Mouse (Mus musculus) liver, embryonic 15.5 days (tissue): Measurements from ENCODE around the gene Gm13178. TPM values are rescaled to one million over a fixed set of nuclear protein-coding genes. Genes with fewer than 3 reads are reported as not detected.

Source experiments
- ATAC-seq: fragments of 200-750 bp; cut with Nextera tagmentation; 2 replicates; pipeline ENCODE4 v1.8.0; 2017; ENCODE audit warnings: moderate number of reproducible peaks, mild to moderate bottlenecking, moderate library complexity; ENCODE audit not compliant: insufficient read depth
- H3K27ac ChIP-seq: fragments of 300-500 bp; sonication (generic); replicated peaks from 2 replicates; pipeline ENCODE4 v1.5.1; 2015; ENCODE audit warnings: mild to moderate bottlenecking, inconsistent platforms
- H3K27me3 ChIP-seq: fragments of 300-500 bp; sonication (generic); 2 replicates; pipeline ENCODE4 v1.6.1; 2015; ENCODE audit warnings: mild to moderate bottlenecking, inconsistent platforms
- H3K36me3 ChIP-seq: fragments of 300-500 bp; sonication (generic); replicated peaks from 2 replicates; pipeline ENCODE4 v1.6.1; 2015; ENCODE audit warnings: moderate library complexity, mild to moderate bottlenecking, inconsistent platforms
- H3K4me1 ChIP-seq: fragments of 300-500 bp; sonication (generic); replicated peaks from 2 replicates; pipeline ENCODE4 v1.6.1; 2015; ENCODE audit warnings: inconsistent platforms
- H3K4me2 ChIP-seq: fragments of 300-500 bp; sonication (generic); 2 replicates; pipeline ENCODE4 v1.6.1; 2015; ENCODE audit warnings: moderate library complexity, mild to moderate bottlenecking, inconsistent platforms
- H3K4me3 ChIP-seq: fragments of 300-500 bp; sonication (generic); replicated peaks from 2 replicates; pipeline ENCODE4 v1.5.1; 2015; ENCODE audit warnings: mild to moderate bottlenecking, inconsistent platforms
- H3K9ac ChIP-seq: fragments of 300-500 bp; sonication (generic); 2 replicates; pipeline ENCODE4 v1.6.1; 2015; ENCODE audit warnings: moderate library complexity, mild to moderate bottlenecking, inconsistent platforms
- H3K9me3 ChIP-seq: fragments of 300-500 bp; sonication (generic); replicated peaks from 2 replicates; pipeline ENCODE4 v1.6.1; 2016; ENCODE audit warnings: inconsistent platforms
- WGBS: fragments of 180-500 bp; shearing (Covaris S2); methylation state at CpG from one replicate; pipeline ENCODE4 v1.1.7; 2015; ENCODE audit warnings: mixed read lengths; ENCODE audit not compliant: insufficient replicate concordance; 5-methylcytosine and 5-hydroxymethylcytosine counted together
- polyA plus RNA-seq: library from polyadenylated mRNA; unstranded; fragments of >200 nt; fragmentation: Nextera tagmentation; extraction: Ambion mirVana; gene quantifications from 2 replicates; pipeline ENCODE4 v1.2.1, GENCODE M21; 2015

The Gm13178 gene
- polyA plus RNA-seq: not detected in 2 replicates

DNA sequence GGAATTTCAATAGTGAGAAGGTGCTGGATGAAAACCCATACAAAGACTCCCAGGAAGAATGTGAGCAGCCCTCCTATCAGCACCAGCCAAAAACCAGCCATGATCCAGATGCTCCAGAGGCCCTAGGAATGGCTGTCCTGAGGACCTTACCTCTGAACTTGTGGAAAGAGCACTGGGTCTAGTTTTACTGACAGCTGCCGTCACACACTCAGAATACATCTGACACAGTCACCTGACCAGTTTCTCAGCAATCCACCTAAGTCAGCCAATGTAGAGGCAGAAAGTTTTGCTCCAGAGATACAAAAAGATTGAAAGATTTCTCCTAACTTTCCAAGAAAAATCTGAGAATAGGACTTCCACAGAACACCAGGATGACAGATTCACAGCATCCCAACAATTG, at the start of gene Gm13178:
Gene Gm13178 (minus strand): TSS at position 101 of the 400 bp plus-strand sequence.
- H3K36me3 ChIP-seq: no peaks in the 10 kb centered on the region
- H3K9ac ChIP-seq: no peak within 1 kb of the TSS
- H3K27me3 ChIP-seq: no peaks in the 10 kb centered on the region
- no peak for ATAC-seq
- no peaks in the 10 kb centered on the region for H3K9me3 ChIP-seq
- H3K27ac ChIP-seq: no peak within 1 kb of the TSS
- H3K4me1 ChIP-seq: no peaks in the 10 kb centered on the region
- no peak within 1 kb of the TSS for H3K4me3 ChIP-seq
- WGBS: 50% methylated on average over 1 of the region's 1 CpGs
- no peak within 1 kb of the TSS for H3K4me2 ChIP-seq

DNA sequence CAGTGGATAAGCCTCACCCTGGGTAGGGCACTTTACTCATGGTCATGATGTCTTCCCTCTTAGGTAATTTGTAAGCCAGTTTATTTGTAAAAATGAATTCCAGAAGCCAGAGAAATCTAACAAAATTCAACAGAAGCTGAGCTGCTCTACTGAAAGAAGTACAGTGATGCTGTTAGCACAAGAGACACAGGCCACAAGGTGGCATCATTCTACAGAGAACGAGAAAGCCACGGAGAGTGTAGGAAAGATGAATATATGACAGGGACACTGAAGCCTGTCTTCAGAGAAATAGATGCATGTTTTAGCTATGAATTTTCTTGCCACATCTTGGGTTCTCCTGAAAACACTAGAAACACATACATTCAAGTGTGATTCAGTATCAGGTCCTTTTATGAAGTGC, 44.5 kb upstream of the Gm13178 start:
- ATAC-seq: no peak
- Histone ChIP-seq H3K4me3 (no peak overlapping the region), H3K9ac (no peak overlapping the region), H3K27me3 (no peaks in the 10 kb centered on the region), H3K9me3 (no peaks in the 10 kb centered on the region), H3K4me2 (no peak overlapping the region), H3K27ac (no peak overlapping the region), H3K4me1 (no peaks in the 10 kb centered on the region), H3K36me3 (no peaks in the 10 kb centered on the region)
- WGBS: 22% methylated on average over 2 of the region's 2 CpGs

DNA sequence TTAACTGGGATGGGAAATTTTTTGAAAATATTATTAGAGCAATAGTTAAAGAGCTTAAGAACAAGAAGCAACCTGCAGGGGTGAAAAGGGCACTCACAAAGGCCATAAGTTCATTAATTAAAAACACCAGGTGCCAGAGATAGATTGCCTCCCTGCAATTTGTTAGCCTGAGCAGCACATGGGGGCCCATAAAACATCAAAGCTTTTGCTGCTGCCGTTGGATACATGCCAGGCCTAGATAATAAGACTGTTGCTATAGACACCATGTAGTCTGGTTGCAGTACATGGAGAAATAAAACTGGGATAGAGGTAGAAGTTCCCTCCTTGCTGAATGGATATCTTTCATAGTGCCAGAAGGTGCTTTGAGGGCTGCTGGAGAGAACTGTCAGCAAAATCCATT, 27.9 kb upstream of the Gm13178 start:
- no peak for ATAC-seq
- H3K36me3 ChIP-seq: no peaks in the 10 kb centered on the region

DNA sequence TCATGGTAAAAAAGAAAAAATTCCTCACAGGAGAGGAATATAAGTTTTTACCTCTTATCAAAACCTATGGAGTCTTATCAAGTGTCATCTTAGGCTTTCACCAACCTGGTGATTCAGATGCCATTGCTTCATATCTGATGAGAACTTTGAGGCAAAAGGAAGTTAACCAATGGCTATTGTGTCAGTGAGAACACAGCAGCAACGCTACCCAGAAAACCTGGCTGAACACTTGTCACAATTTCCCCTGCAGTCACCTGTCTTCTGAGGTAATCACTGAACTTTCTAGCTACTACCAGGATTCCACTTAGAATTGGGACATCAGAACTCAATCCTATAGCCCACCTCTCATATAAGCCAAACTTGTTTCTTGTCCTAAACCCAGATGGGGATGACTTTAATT, 1.5 kb downstream of the Gm13178 start:
- no peaks in the 10 kb centered on the region for H3K4me1 ChIP-seq
- 51% methylated on average over 1 of the region's 1 CpGs for whole genome bisulfite sequencing
- H3K36me3 ChIP-seq: no peaks in the 10 kb centered on the region
- H3K9ac ChIP-seq: no peak overlapping the region
- ATAC-seq: no peak
- no peak overlapping the region for H3K4me3 ChIP-seq
- H3K9me3 ChIP-seq: 0 out of 2 replicates have a peak, but pooled peaks cover 2% of the 10 kb centered on the region
- H3K4me2 ChIP-seq: no peak overlapping the region
- H3K27ac ChIP-seq: no peak overlapping the region
- no peaks in the 10 kb centered on the region for H3K27me3 ChIP-seq

More for the DNA sequence above, 27.9 kb upstream of the Gm13178 start:
- no peaks in the 10 kb centered on the region for H3K27me3 ChIP-seq
- no peak overlapping the region for H3K4me3 ChIP-seq
- no peak overlapping the region for H3K27ac ChIP-seq
- no peak overlapping the region for H3K4me2 ChIP-seq
- H3K9ac ChIP-seq: no peak overlapping the region
- 15% methylated on average over 1 of the region's 1 CpGs for WGBS
- no peaks in the 10 kb centered on the region for H3K9me3 ChIP-seq
- H3K4me1 ChIP-seq: no peaks in the 10 kb centered on the region

DNA sequence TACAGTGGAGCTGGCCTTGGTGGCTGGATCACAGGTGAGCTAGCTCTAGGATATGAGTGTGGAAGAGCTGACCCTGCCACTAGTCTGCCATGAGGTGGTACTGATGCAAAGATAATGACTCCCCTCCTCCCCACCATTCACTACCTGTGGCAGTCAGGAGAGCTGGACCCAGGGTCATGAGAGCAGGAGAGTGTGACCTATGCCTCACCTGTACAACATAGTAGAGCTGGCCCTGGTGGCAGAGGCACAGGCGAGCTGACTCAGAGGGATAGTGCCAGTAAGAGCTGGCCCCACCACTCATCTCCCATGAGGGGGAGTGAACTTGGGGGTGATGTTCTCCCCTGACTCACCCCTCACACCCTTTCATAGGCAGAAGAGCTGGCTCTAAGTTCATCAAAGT, 2.9 kb downstream of the Gm13178 start:
- Histone ChIP-seq H3K36me3 (no peaks in the 10 kb centered on the region), H3K4me3 (no peak overlapping the region), H3K27me3 (no peaks in the 10 kb centered on the region), H3K9me3 (0 out of 2 replicates have a peak, but pooled peaks cover 2% of the 10 kb centered on the region), H3K9ac (no peak overlapping the region), H3K27ac (no peak overlapping the region), H3K4me2 (no peak overlapping the region), H3K4me1 (no peaks in the 10 kb centered on the region)
- no peak for ATAC-seq
- WGBS: 46% methylated on average over 1 of the region's 1 CpGs

DNA sequence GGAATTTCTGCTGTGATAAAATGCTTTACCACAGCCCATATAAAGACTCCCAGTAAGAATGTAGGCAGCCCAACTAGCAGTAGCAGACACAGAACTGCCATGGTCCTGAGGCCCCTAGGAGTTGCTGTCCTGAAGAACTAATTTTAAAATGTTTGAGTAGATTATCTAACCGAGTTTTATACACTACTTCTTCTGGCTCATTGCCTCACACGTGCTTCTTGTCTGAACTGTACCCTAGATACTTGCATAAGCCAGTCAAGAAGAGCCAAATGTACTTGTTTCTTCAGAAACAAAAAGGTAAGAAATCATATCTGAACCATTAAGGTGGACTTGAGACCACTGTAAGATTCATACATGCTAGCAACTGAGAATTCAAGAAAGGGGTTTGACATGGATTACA, 34.9 kb downstream of the Gm13178 start, which contains the start of gene Gm436:
Gene Gm436 (minus strand): TSS at position 101 of the 400 bp plus-strand sequence.
- Histone ChIP-seq H3K36me3 (no peaks in the 10 kb centered on the region), H3K4me3 (no peak within 1 kb of the TSS), H3K4me1 (no peaks in the 10 kb centered on the region), H3K27me3 (no peaks in the 10 kb centered on the region), H3K4me2 (no peak within 1 kb of the TSS), H3K9me3 (no peaks in the 10 kb centered on the region), H3K27ac (no peak within 1 kb of the TSS), H3K9ac (no peak within 1 kb of the TSS)
- no peak for ATAC-seq
- WGBS: 25% methylated on average over 2 of the region's 2 CpGs

Other genes with a start within 250 kb of the Gm13178 start
- not detected in 2 replicates for gene 9430007A20Rik, start 201.6 kb downstream of the Gm13178 start, polyA plus RNA-seq
- gene Gm13124, start 156.3 kb downstream of the Gm13178 start, polyA plus RNA-seq: not detected in 2 replicates
- gene Aadacl4, start 107.7 kb downstream of the Gm13178 start, polyA plus RNA-seq: not detected in 2 replicates
- gene Gm436, start 35.0 kb downstream of the Gm13178 start, polyA plus RNA-seq: not detected in 2 replicates
- gene Gm438, start 65.2 kb upstream of the Gm13178 start, polyA plus RNA-seq: not detected in 2 replicates
- 27.6 and 33.3 TPM in 2 replicates for gene Dhrs3, start 171.4 kb upstream of the Gm13178 start, polyA plus RNA-seq